Mouse (Mus musculus) olfactory bulb, adult 2 months (tissue): Measurements from ENCODE around the gene Sash1. TPM values are rescaled to one million over a fixed set of nuclear protein-coding genes. Genes with fewer than 3 reads are reported as not detected.

ENCODE experiments used
- H3K27ac ChIP-seq: fragments of 200-500 bp; 2 replicates; pipeline ENCODE4 v1.5.1; 2012; ENCODE audit warnings: low read depth, low read length; ENCODE audit not compliant: insufficient read depth
- H3K4me1 ChIP-seq: fragments of 200-500 bp; 2 replicates; pipeline ENCODE4 v1.6.1; 2012; ENCODE audit warnings: low read length; ENCODE audit not compliant: control insufficient read depth, insufficient read depth
- H3K4me3 ChIP-seq: fragments of 200-500 bp; 2 replicates; pipeline ENCODE4 v1.5.1; 2012; ENCODE audit warnings: mild to moderate bottlenecking, low read depth, low read length, moderate library complexity; ENCODE audit not compliant: insufficient read depth
- CTCF ChIP-seq: fragments of 200-500 bp; IDR thresholded peaks from 2 replicates; pipeline ENCODE4 v1.5.1; 2012; ENCODE audit warnings: low read depth, mild to moderate bottlenecking, low read length, moderate library complexity; ENCODE audit not compliant: insufficient read depth
- POLR2A ChIP-seq: fragments of 200-500 bp; IDR thresholded peaks from 2 replicates; pipeline ENCODE4 v1.6.1; 2012; ENCODE audit warnings: mild to moderate bottlenecking, low read depth, low read length, moderate library complexity; ENCODE audit not compliant: insufficient read depth
- WGBS: fragments of 180-500 bp; shearing (Covaris S2); methylation state at CpG from one replicate; pipeline ENCODE4 v1.1.7; 2018; 5-methylcytosine and 5-hydroxymethylcytosine counted together
- polyA plus RNA-seq: library from polyadenylated mRNA; stranded (reverse); fragments of >200 nt; gene quantifications from 2 replicates; pipeline ENCODE4 v1.2.4, GENCODE M21; 2012; ENCODE audit warnings: low replicate concordance; ENCODE audit not compliant: missing spikeins, insufficient read depth, insufficient read length

The Sash1 gene
- polyA plus RNA-seq, 1 experiment = not detected

DNA sequence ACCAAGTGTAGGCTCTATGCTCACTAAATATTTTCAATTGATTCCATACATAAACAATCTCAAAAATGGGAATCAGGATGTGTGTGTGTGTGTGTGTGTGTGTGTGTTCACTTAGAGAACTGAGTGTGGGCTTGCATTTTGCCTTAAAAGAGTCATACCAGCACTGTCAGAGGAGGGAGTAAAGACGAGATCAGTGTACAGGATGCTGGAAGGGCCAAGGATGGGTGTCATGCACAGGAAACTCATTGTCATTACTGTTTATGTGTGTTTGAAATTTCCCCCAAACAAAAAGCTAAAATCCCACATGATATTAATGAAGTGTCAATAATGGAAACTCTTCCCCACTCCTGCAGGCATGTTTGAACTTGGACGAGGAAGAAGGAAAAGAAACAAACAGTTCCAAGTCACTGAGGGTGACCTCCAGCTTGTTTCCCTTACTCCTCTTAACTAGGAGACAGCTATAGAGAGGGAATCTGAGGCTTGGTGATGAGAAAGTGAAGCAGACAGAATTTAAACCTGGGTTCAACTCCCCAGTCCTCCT lies 40.6 kb downstream of the Sash1 start:
- WGBS = 72% methylated on average over 2 of the region's 2 CpGs
- peaks cover 8% of the 10 kb centered on the region; the same call in 1 of the 2 replicates for H3K4me1 ChIP-seq
- no peak overlapping the region for H3K4me3 ChIP-seq
- H3K27ac ChIP-seq = no peak overlapping the region
- TF ChIP-seq POLR2A (no peak), CTCF (no peak)

DNA sequence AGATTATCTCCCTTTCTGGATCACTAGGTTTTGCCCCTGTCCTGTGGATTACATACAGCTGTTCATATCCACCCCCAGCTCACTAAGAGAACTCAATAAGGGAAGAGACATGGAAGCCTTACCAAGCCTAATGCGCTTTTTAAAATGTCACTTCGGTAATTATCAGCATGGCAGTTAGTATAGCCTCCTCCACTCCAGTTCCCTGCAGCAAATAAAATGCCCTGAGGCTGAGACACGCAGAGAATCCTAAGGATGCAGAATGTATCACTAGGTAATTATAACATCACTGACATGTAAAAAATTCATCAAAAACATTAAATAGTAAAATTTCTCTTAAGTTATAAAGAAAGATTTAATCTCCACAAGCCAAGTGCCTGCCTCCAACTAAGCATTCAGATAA lies 45.9 kb downstream of the Sash1 start:
- Histone ChIP-seq H3K27ac (no peak overlapping the region), H3K4me1 (peaks cover 14% of the 10 kb centered on the region), H3K4me3 (no peak overlapping the region)
- TF ChIP-seq CTCF = no peak
- no peak for TF ChIP-seq POLR2A
- WGBS = 49% methylated on average over 3 of the region's 3 CpGs

DNA sequence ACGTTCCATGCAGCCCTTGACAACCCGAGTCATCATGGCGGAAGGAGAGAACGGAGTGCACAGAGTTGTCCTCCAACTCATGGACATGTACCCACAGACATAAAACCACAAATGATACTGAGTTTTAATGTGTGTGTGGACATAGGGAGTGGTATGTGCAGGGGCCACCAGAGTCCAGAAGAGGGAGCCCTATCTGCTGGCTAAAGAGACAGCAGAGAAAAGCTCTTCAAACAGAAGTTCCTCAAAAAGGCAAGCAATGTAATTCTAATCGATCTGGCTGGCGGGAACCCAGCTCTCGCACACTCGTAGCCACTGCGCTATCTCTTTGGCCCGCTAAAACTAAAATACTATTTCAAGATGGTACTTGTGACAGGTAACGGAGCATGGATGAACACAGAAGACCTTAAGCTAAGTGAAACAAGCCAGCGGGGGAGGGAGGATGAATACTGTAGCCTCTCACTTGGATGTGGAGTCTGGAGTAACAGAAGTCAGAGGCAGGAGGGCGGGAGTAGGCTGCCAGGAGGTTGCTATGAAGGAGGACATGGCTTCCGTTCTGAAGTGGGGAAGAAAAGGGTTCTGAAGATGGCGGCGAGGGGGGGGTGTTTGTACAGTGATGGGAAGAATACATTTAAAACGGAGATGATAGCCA lies 51.9 kb downstream of the Sash1 start:
- Histone ChIP-seq H3K4me3 (no peak overlapping the region), H3K4me1 (peaks cover 10% of the 10 kb centered on the region), H3K27ac (no peak overlapping the region)
- TF ChIP-seq CTCF (no peak), POLR2A (no peak)
- WGBS = 81% methylated on average over 17 of the region's 17 CpGs

DNA sequence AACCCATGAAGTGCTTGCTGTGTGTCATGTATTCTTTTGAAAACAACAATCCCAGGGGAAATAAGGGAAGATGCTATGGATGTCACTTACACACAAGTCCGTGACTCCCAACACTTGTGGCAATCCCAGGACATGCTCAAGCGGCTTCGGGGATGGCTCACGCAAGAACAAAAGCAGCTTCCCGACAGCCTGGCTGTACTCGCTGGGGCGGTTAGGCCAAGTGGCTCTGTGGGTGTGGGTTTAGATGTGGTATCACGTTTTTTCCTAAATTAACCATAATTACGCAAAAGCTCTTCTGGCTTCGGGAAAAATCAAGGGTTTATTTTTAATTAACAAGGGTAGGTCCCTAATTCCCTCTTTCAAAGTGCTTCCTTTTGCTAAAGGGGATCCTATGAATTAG lies 59.6 kb downstream of the Sash1 start:
- WGBS = 21% methylated on average over 10 of the region's 10 CpGs
- Histone ChIP-seq H3K27ac (no peak overlapping the region), H3K4me1 (peaks cover 4% of the 10 kb centered on the region; the same call in 1 of the 2 replicates), H3K4me3 (no peak overlapping the region)
- no peak for TF ChIP-seq CTCF
- TF ChIP-seq POLR2A = no peak

DNA sequence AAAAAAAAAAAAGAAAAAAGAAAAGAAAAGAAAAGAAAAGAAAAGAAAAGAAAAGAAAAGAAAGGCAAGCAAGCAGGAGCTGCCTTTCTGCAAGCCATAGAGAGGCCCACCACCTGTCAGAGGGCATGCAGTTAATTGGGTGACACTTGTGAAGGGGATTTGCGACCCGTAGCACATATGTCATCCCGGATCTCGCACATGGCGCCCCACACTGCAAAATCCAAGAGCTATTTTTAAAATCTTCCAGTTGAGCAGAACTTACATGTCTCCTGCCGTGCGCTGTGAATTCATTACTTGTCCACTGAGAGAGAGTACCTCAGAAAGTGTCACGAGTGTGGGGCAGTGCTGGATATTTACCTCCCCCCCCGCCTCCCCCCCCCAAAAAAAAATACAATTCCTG lies 60.0 kb downstream of the Sash1 start:
- H3K27ac ChIP-seq = no peak overlapping the region
- no peak for TF ChIP-seq CTCF
- no peak for TF ChIP-seq POLR2A
- H3K4me1 ChIP-seq = peaks cover 4% of the 10 kb centered on the region; the same call in 1 of the 2 replicates
- WGBS = 42% methylated on average over 9 of the region's 9 CpGs
- no peak overlapping the region for H3K4me3 ChIP-seq

DNA sequence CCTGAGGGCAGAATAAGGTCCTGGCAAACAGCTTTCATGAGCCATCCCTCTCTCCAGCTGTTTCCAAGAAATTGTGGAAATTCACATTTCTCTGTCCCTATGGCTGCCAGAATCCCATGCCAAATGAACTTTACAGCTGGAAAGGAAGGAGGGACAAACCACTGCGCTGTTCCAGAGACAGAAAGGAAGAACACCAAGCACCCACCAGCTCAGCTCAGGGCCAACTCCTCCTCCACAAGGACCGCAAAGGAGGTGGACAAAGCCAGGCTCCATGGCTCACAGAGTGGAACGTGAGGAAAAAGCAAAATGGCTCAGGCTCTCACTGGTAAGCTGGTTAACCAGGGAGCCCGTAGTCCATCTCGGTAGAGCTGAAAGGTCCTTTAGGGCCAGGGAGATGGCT lies 67.8 kb downstream of the Sash1 start:
- H3K4me1 ChIP-seq = 0 out of 2 replicates have a peak, but pooled peaks cover 3% of the 10 kb centered on the region

GRCm38 (mm10) chr10:8813984-8814578 lies 71.8 kb downstream of the Sash1 start:
- Histone ChIP-seq H3K27ac (no peak overlapping the region), H3K4me3 (no peak overlapping the region), H3K4me1 (0 out of 2 replicates have a peak, but pooled peaks cover 3% of the 10 kb centered on the region)
- TF ChIP-seq POLR2A (no peak), CTCF (no peak)
- WGBS = 77% methylated on average over 18 of the region's 18 CpGs

More for the DNA sequence above, 67.8 kb downstream of the Sash1 start:
- TF ChIP-seq CTCF (no peak), POLR2A (no peak)
- H3K27ac ChIP-seq = no peak overlapping the region
- 75% methylated on average over 5 of the region's 5 CpGs for WGBS
- H3K4me3 ChIP-seq = no peak overlapping the region

DNA sequence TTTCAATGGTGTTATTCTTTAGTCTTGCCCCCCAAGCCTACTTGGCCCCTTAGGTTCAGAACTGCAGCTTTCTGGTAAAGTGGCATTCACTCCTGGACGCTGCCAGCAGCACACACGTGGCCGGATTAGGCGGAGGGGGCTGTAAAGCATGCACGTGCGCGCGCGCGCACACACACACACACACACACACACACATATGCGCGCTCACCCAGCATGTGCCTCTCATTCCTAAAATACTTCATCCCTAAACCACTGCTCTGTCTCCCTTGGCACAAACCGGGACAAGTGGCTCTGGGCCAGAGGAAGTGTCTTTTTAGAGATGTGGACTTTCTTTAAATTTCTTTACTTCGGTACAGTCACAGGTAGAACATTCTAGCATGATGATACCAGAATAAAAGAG lies 72.6 kb downstream of the Sash1 start:
- WGBS = 85% methylated on average over 14 of the region's 14 CpGs

DNA sequence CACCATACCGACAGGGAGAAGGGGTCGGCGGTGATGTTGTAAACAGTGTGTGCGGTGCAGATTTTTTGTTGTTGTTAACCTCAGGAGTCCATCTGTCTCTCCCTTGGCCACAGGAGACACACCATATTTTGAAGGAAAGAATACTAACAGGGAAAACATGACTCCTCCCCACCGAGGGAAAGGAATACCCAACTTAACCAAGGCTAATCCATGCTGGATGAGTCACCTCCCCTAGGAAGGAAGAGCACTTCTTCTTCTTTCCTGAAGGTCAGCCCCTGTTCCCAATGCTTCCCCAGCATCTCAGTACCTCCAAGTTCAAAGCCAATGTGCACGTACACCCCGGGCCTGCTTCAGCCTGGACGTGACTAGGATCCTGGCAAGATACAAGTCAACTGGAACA lies 73.1 kb downstream of the Sash1 start:
- Histone ChIP-seq H3K4me1 (peaks cover 4% of the 10 kb centered on the region; the same call in 1 of the 2 replicates), H3K4me3 (no peak overlapping the region), H3K27ac (no peak overlapping the region)
- TF ChIP-seq CTCF = no peak
- no peak for TF ChIP-seq POLR2A
- WGBS = 76% methylated on average over 8 of the region's 8 CpGs

More for the DNA sequence above, 72.6 kb downstream of the Sash1 start:
- TF ChIP-seq CTCF = no peak
- TF ChIP-seq POLR2A = no peak
- H3K4me3 ChIP-seq = no peak overlapping the region
- 0 out of 2 replicates have a peak, but pooled peaks cover 3% of the 10 kb centered on the region for H3K4me1 ChIP-seq
- H3K27ac ChIP-seq = no peak overlapping the region
